Mouse (Mus musculus) forebrain, embryonic 14.5 days (tissue): ENCODE results near the gene Gm20388. TPM values are rescaled to one million over a fixed set of nuclear protein-coding genes. Genes with fewer than 3 reads are reported as not detected.
"Not testable (repeated sequence)": the region's sequence is repeated elsewhere in the genome, so short reads cannot be mapped to it uniquely, and the experiment has no call there.

Experiments used
- ATAC-seq: fragments of 200-750 bp; cut with Nextera tagmentation; 2 replicates; pipeline ENCODE4 v1.8.0; 2017; ENCODE audit warnings: mild to moderate bottlenecking, moderate library complexity
- DNase-seq: peaks from one replicate; pipeline ENCODE4 v3.0.0-alpha.2; 2015; ENCODE audit warnings: low spot score
- H3K27ac ChIP-seq: fragments of 300-500 bp; sonication (generic); 2 replicates; pipeline ENCODE4 v1.5.1; 2014; ENCODE audit warnings: low read depth, mild to moderate bottlenecking, control low read depth, low read length, moderate library complexity
- H3K27me3 ChIP-seq: fragments of 300-500 bp; sonication (generic); replicated peaks from 2 replicates; pipeline ENCODE4 v1.6.1; 2014; ENCODE audit warnings: low read length, control low read depth, mixed read lengths; ENCODE audit not compliant: control insufficient read depth, insufficient read depth
- H3K36me3 ChIP-seq: fragments of 300-500 bp; sonication (generic); 2 replicates; pipeline ENCODE4 v1.6.1; 2014; ENCODE audit warnings: low read length, control low read depth; ENCODE audit not compliant: control insufficient read depth, insufficient read depth
- H3K4me1 ChIP-seq: fragments of 300-500 bp; sonication (generic); 2 replicates; pipeline ENCODE4 v1.6.1; 2014; ENCODE audit warnings: antibody characterized with exemption, low read length, control low read depth; ENCODE audit not compliant: control insufficient read depth, insufficient read depth
- H3K4me2 ChIP-seq: fragments of 300-500 bp; sonication (generic); 2 replicates; pipeline ENCODE4 v1.6.1; 2014; ENCODE audit warnings: mild to moderate bottlenecking, control low read depth, low read length
- H3K4me3 ChIP-seq: fragments of 300-500 bp; sonication (generic); 2 replicates; pipeline ENCODE4 v1.5.1; 2014; ENCODE audit warnings: low read depth, low read length, control low read depth
- H3K9ac ChIP-seq: fragments of 300-500 bp; sonication (generic); 2 replicates; pipeline ENCODE4 v1.6.1; 2014; ENCODE audit warnings: mild to moderate bottlenecking, low read length, control low read depth, moderate library complexity
- H3K9me3 ChIP-seq: fragments of 300-500 bp; sonication (generic); replicated peaks from 2 replicates; pipeline ENCODE4 v1.6.1; 2016; ENCODE audit warnings: low read length, control low read depth, mixed read lengths; ENCODE audit not compliant: control insufficient read depth
- WGBS: fragments of 180-500 bp; shearing (Covaris S2); extraction: QIAGEN DNeasy Blood & Tissue Kit; methylation state at CpG from one replicate; pipeline ENCODE4 v1.1.7; 2014; 5-methylcytosine and 5-hydroxymethylcytosine counted together
- polyA plus RNA-seq: library from polyadenylated mRNA; unstranded; fragments of >200 nt; fragmentation: Nextera tagmentation; extraction: Ambion mirVana; gene quantifications from 2 replicates; pipeline ENCODE4 v1.2.1, GENCODE M21; 2014

Gm20388 gene
- polyA plus RNA-seq, 1 experiment from 2014 or later, result 7.4 TPM

DNA sequence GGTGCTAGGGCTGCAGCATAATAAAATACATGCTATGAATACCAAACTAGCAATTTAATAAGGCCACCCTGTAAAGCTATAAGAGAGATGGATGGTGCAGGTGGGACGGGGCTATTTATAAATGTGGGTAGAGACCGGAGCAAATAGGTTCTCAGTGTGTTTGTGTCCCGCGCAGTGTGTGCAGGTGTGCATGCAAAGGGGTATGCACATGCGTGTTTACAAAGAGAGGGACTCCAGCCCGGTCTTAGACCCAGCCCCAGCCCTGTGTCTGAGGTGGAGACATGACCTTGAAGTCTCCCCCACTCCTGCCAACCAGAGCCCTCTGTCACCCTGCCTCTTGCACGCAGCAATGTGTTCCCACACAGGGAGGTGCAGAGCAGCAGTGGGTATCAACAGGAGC, 4245.7 kb downstream of the Gm20388 start:
- Histone ChIP-seq H3K4me1 (no peaks in the 10 kb centered on the region), H3K27me3 (no peaks in the 10 kb centered on the region), H3K4me2 (no peak overlapping the region), H3K27ac (no peak overlapping the region), H3K9ac (no peak overlapping the region), H3K4me3 (no peak overlapping the region), H3K36me3 (no peaks in the 10 kb centered on the region), H3K9me3 (no peaks in the 10 kb centered on the region)
- DNase-seq (no peak), ATAC-seq (no peak)
- WGBS, result 87% methylated on average over 7 of the region's 7 CpGs

DNA sequence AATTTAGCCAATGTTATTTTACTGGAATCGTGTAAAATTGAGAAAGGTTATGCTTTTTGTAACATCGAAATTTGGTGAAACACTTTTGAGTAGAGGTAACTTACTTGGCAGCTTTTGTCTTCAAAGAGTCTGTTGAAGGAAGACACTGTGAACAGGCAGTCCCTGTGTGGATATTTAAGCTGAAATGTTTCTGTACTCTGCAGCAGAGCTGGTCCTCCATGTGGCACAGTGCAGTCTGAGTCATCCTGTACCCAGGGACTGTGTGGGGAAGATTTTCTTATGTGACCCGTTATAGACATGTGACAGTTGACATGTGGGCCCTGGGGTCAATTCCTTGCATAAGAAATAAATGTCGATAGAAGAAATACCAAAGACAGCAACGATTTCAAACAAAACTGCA, 4251.0 kb downstream of the Gm20388 start:
- WGBS, result 90% methylated on average over 5 of the region's 5 CpGs
- no peaks in the 10 kb centered on the region for H3K36me3 ChIP-seq
- H3K9ac ChIP-seq, result no peak overlapping the region
- ATAC-seq (no peak), DNase-seq (no peak)
- no peak overlapping the region for H3K27ac ChIP-seq
- no peak overlapping the region for H3K4me3 ChIP-seq
- H3K4me2 ChIP-seq, result no peak overlapping the region
- no peaks in the 10 kb centered on the region for H3K4me1 ChIP-seq
- no peaks in the 10 kb centered on the region for H3K9me3 ChIP-seq
- H3K27me3 ChIP-seq, result no peaks in the 10 kb centered on the region

DNA sequence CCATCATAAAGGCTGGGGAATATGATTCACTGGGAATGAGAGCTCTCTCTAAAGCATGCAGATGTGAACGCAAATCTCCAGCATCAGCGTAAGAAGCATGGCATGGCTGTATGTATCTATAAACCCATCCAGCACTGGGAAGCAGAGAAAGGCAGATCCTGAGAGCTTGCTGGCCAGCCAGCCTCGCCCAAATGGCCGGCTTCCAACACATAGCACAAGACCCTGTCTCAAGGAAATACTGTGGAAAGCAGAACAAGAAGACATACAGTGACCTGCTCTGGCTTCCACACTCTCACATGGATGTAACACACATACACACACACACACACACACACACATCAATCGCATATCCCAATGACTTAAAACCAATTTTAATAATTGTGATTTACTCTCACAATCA, 4252.6 kb downstream of the Gm20388 start:
- Histone ChIP-seq H3K9ac (no peak overlapping the region), H3K4me1 (no peaks in the 10 kb centered on the region), H3K27ac (no peak overlapping the region), H3K9me3 (no peaks in the 10 kb centered on the region), H3K27me3 (no peaks in the 10 kb centered on the region), H3K4me3 (no peak overlapping the region), H3K4me2 (no peak overlapping the region), H3K36me3 (no peaks in the 10 kb centered on the region)
- 91% methylated on average over 5 of the region's 5 CpGs for WGBS
- no peak for DNase-seq
- ATAC-seq, result no peak

DNA sequence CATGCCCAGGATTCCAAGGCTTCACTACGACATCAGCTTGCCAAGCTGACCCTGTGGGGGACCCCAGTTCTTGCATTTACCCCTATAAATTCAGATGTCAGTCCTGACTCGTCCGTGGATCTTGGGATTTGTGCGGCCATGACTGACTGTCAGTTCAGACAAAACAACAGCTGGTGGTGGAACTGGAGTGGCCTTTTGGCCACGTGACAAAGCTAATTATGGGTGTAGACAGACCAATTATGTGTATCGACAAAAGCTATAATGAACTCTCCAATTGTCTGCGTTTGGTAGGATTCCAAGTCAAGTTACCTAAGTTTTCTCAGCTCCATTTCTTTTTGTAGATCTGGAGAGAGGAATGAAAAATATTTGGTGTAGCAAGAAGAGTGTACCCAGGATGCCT, 4259.1 kb downstream of the Gm20388 start:
- WGBS, result 19% methylated on average over 7 of the region's 7 CpGs
- Histone ChIP-seq H3K9ac (no peak overlapping the region), H3K27ac (peak overlapping the region; percentile 9; the same call in 1 of the 2 replicates), H3K27me3 (no peaks in the 10 kb centered on the region), H3K9me3 (no peaks in the 10 kb centered on the region), H3K36me3 (no peaks in the 10 kb centered on the region), H3K4me3 (no peak overlapping the region), H3K4me1 (peaks cover 25% of the 10 kb centered on the region), H3K4me2 (no peak overlapping the region)
- ATAC-seq (peak; percentile 56), DNase-seq (peak; percentile 79)

DNA sequence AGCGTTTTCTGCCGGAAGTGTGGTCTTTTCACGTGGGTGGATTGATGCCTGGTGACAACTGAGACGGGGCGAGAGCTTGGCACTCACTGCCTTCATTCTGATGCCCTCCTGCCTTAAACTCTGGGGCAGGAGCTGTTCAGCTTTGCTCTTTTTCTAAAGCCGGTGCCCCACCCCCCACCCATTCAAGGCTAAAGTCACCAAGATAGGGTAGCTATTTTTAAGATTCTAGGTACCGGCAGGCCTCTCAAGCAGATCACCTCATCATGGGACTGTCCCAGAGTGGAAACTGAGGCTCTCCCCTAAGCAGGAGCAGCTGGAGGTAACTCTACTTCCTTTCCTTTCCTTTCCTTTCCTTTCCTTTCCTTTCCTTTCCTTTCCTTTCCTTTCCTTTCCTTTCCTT, 4260.0 kb downstream of the Gm20388 start:
- WGBS, result 77% methylated on average over 7 of the region's 7 CpGs
- H3K27me3 ChIP-seq, result no peaks in the 10 kb centered on the region
- DNase-seq, result no peak
- no peaks in the 10 kb centered on the region for H3K9me3 ChIP-seq
- no peak overlapping the region for H3K4me2 ChIP-seq
- H3K4me3 ChIP-seq, result no peak overlapping the region
- H3K36me3 ChIP-seq, result no peaks in the 10 kb centered on the region
- peaks cover 25% of the 10 kb centered on the region for H3K4me1 ChIP-seq
- ATAC-seq, result no peak
- no peak overlapping the region for H3K27ac ChIP-seq
- no peak overlapping the region for H3K9ac ChIP-seq

DNA sequence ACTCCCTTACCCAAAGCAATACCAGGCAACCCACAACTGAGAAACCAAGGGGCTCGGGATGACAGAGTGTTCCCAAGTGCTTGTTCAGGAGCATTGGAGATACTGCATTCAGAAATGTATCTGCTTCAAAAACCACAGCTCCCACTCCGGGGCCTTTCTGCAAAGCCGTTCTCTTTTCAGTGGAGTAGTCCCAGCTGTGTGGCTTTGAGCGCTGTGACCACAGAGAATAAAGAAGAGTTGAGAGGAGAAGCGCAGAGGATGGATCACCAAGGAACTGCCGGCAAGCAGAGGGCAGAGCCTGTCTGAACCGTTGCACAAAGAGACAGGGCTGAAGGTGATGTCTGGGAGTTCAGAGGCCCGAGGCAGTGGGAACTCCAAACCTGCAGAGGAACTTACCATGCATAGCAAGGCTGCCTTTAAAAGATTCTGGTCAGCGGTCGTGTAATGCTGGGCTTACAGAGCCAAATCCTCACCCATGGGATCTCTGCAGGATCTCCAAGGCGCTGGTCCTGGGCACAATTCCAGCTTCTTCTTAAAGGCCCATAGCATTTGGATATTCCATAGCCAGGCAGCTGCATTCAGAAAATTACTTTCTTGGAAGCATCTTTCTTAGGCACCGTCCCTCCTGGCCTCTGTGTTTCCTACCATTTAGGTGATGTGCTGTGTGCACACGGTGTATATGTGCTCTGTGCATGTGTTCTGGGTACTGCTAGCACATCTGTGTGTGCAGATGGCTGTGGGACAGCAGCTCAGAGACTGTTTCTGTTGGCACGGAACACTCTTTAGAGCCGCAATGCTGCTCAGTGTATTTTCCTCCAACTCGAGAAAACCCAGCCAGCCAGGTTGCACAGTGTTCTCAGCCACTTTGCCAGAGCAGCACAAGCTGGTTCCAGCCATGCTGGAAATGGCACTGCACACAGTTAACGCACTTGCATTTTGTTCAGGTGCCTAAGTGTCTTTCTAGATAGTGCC, 4261.2 kb downstream of the Gm20388 start:
- peak; percentile 64 for DNase-seq
- no peak overlapping the region for H3K9ac ChIP-seq

DNA sequence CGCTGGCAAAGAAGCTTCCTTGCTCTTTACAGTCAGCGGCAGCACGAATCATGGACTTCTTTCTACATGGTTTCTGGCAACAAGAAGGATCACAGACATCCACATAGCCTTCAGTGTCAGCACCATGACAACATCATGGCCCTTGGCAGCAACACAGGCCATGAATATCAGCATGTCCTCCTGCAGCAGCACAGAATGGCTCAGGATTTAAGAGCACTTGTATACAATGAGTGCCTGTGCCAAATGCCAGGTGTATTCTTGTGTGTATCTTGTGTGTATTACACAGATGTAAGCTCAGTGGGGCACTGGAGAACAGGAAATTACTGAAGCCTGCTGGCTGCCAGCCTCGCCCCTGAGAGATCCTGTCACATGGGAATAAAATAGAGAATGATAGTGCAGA, 4263.0 kb downstream of the Gm20388 start:
- 88% methylated on average over 4 of the region's 4 CpGs for WGBS
- Histone ChIP-seq H3K36me3 (no peaks in the 10 kb centered on the region), H3K9ac (no peak overlapping the region), H3K9me3 (no peaks in the 10 kb centered on the region), H3K4me3 (no peak overlapping the region), H3K4me2 (no peak overlapping the region), H3K27me3 (no peaks in the 10 kb centered on the region), H3K27ac (no peak overlapping the region), H3K4me1 (peaks cover 28% of the 10 kb centered on the region)
- ATAC-seq (no peak), DNase-seq (no peak)

More for the DNA sequence above, 4261.2 kb downstream of the Gm20388 start:
- Histone ChIP-seq H3K4me3 (no peak overlapping the region), H3K27ac (peak overlapping the region; percentile 9; the same call in 1 of the 2 replicates), H3K4me1 (peaks cover 32% of the 10 kb centered on the region), H3K27me3 (no peaks in the 10 kb centered on the region), H3K36me3 (no peaks in the 10 kb centered on the region), H3K9me3 (no peaks in the 10 kb centered on the region), H3K4me2 (no peak overlapping the region)
- ATAC-seq, result peak; percentile 58; the same call in 1 of the 2 replicates
- WGBS, result 54% methylated on average over 17 of the region's 17 CpGs

DNA sequence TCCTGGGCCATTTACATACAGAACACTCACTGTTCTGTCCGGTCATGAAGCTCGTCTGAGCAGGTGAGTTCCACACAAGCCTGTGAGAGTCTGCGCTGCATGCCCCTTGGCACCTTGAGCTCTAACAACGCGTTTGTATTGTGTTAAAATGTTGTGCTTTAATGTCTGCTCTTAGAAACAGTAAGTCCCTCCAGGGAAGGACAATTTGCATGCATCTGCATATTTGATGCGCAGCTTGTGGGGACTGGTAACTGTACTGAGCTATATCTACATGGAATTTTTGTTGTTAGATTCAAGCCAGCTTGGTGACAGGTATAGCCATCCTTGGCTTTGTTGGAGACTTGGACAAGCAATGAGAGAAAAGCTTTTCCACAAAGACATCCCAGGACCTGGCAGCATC, 4265.5 kb downstream of the Gm20388 start:
- Histone ChIP-seq H3K27me3 (no peaks in the 10 kb centered on the region), H3K4me2 (no peak overlapping the region), H3K9me3 (no peaks in the 10 kb centered on the region), H3K36me3 (no peaks in the 10 kb centered on the region), H3K4me1 (peaks cover 20% of the 10 kb centered on the region), H3K9ac (no peak overlapping the region), H3K4me3 (no peak overlapping the region), H3K27ac (no peak overlapping the region; the same call in 1 of the 2 replicates)
- WGBS, result 65% methylated on average over 6 of the region's 6 CpGs
- no peak for ATAC-seq
- DNase-seq, result no peak

DNA sequence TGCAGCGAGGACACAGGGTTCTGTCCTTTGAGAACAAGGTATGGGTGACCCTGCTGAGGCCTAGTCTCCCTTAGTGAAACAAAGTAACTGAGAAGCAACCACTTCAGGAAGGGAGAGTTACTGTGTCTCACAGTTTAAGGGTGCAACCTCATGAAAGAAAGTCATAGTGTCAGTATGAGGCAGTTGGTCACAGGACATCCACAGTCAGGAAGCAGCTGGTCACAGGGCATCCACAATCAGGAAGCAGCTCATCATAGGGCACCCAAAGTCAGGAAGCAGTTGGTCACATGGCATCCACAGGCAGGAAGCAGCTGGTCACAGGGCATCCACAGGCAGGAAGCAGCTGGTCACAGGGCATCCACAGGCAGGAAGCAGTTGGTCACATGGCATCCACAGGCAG, 4266.5 kb downstream of the Gm20388 start:
- ATAC-seq, H3K9ac ChIP-seq, H3K9me3 ChIP-seq, H3K36me3 ChIP-seq, DNase-seq, H3K4me3 ChIP-seq, H3K4me2 ChIP-seq, H3K27me3 ChIP-seq, H3K27ac ChIP-seq: not testable (repeated sequence)
- peaks cover 11% of the 10 kb centered on the region for H3K4me1 ChIP-seq
- WGBS, result 73% methylated on average over 1 of the region's 1 CpGs
